Mouse (Mus musculus): ENCODE measurements around the gene Nsd1.
A peak's percentile ranks its signal among the peaks of the same experiment; 100 is the strongest.
"Not testable (repeated sequence)": the region's sequence is repeated elsewhere in the genome, so short reads cannot be mapped to it uniquely, and the experiment has no call there.

Nsd1 gene

GRCm38 (mm10) chr13:55190121-55190868 is 19.3 kb upstream of the Nsd1 start:
- peak; percentile 94 for DNase-seq (ENCODE audit: low spot score)

DNA sequence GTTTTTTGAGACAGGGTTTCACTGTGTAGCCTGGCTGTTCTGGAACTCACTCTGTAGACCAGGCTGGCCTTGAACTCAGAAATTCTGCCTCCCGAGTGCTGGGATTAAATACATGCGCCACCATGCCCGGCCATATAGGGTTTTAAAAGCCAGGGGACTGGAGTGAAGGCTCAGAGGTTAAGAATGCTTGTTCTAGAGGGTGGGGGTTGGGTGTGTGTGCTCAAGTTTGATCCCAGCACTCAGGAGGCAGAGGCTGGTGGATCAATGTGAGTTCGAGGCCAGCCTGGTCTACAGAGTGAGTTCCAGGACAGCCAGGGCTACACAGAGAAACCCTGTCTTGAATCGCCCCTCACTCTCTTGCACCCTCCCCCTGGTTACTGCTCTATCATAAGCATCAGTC is 18.0 kb upstream of the Nsd1 start:
- no peak for DNase-seq (ENCODE audit: low spot score)

- DNase-seq (ENCODE audit: low spot score) = not testable (repeated sequence)
Observed at GRCm38 (mm10) chr13:55202758-55203157, 6.8 kb upstream of the Nsd1 start.

GRCm38 (mm10) chr13:55203740-55204139 is 5.8 kb upstream of the Nsd1 start:
- no peak for DNase-seq (ENCODE audit: low spot score)

DNA sequence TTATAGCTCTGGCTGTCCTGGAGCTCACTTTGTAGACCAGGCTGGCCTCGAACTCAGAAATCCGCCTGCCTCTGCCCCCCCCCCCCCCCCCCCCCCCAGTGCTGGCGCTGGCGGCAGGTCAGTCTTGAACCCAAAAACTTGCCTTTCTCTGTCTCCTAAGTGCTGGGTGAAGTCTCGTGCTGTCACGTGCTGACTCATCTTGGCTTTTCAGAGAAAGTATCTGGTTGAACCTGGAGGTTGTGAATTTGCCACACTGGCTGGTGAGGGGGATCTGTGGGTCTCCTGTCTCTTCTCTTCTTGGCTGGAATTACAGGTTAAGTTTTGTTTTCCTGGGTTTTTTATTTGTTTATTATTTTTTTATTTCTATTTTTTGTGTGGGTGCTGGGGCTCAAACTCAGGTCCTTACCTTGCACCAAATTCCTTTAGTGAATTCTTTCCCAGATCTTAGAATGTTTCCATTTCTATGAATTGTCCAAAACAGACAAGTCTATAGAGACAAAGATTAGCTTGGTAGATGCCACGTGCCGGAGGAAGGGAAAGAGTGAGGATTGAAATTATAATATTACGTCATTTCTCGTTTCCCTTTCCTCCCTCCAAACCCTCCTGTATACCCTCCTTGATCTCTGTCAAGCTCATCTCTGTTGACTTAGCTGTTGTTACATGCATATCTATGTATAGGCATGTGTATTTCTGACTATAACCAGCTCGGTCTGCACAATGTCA is 4.8 kb upstream of the Nsd1 start:
- DNase-seq (ENCODE audit: low spot score) = no peak

GRCm38 (mm10) chr13:55205448-55206205 is 4.0 kb upstream of the Nsd1 start:
- DNase-seq (ENCODE audit: low spot score) = no peak

DNA sequence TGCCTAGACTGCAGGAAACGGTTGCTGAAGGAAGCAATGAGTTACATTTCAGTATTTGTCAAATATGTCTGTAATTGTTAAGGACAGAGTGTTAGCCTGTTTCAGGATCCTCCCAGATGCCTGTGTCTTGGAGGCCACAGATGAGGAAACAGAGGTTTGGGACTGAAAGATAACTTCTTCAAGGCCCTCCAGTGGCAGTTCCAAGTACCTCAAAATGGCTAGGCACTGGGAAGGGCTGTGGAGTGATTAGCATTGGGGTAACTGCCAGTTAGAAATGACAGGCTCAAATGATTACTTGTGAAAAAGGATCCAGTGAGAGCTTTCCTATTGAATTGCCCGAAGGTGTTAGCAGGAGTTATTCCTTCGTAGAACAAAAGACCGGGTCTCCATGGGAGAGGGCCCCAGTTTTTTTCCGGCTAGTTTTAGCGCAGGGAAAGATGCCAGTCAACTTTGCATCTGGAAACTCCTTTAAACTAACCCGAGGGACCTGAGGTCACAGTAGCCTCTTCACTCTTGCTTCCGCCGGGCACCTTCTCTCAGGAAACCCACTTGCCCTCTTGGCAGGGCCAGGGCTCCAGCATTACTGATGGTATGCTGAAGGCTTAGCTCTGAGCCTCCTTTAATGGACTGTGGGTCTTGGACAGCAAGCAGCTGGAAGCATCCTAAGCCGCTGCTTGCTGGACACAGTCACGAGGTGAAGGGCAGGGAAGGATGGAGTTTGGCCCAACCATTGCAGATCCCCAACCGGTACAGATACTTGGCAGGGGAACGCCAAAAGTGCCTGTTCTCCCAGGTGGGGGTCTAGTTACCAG is 539 bp upstream of the Nsd1 start:
- peak; percentile 26 for DNase-seq (ENCODE audit: low spot score)

DNA sequence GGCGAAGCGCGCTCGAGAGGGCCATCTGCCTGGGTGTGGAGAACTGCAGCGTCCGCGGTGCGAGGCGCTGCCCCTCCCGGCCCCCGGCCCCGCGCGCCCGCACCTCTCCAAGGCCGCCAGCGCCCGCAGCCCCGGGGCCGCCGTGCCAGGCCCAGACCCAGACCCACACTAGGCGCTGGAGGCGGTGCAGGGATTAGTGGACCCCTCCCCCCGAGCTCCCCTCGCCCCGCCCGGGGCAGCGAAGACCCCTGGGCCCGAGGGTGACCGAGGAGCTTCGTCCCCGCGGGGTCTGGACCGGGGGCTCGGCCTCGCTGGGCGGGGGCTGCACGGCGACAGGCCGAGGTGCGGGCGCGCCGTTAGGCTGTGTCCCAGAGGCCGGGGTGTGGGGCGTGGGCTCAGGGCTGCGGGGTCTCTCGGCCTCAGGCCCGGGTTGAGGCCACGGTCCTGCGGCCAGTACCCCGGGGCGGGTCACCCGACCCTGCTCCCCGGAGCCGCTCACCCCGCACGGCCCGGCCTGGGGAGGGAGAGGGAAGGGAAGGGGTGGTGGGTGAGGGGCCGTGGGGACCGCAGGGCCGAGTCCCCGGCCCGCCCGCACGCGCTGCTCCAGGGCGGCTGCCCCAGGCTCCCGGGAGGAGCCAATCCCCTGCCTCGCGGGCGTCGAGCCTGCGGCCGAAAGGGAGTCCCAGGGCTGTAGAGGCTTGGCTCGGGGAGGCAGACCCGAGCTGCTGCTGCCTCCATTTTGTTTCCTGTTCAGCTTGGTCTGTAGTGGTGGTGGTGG is 800 bp downstream of the Nsd1 start:
- DNase-seq (ENCODE audit: low spot score) = peak; percentile 78

DNA sequence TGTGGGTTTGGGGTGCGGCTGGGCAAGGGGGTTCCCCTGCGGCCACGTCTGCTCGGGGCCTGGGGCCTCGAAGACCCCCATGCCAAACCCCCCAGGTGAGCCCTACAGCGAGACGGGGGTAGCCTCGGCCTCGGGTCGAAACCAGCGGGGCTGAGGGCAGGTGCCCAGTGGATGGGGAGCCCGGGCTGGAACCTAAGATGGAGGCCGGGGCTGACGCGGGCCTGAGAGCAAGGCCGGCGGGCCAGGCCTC is 1.3 kb downstream of the Nsd1 start:
- no peak for DNase-seq (ENCODE audit: low spot score)

DNA sequence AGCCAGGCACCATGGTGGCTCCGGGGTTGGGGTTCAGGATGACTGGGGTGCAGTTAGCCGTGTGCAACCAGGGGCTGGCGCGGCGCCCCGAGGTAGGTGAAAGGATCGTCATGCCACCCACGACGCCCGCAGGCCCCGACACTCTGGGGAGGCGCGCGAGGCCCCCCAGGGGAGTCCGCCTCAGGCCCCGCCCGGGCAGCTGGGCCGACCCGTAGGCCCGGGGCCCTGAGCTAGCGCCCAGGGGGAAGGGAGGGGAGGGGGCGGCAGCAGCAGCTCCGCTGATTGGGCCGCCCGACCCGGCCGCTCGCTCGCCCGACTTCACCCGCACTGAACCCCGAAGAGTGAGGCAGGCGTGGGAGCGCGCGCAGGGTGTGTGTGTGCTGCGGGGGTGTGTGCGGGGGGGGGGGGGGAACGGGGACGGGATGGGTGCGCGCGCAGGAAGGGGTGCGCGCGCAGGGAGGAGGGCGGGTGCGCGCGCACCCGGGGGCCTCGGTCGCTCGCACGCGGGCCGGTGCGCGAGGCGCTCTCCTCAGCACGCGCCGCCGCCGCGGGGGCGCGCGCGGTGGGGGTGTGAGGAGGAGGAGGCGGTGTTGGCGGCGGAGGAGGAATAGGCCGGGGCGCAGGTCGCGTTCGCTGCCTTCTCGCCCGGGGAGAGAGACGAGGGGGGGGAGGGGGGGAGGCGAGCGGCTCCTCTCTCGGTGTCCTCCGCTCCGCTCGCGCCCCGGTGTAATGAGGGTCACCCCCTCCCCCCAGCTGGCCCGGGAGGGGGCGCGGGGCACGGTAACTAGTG is 1.8 kb downstream of the Nsd1 start:
- DNase-seq (ENCODE audit: low spot score) = peak; percentile 88

DNA sequence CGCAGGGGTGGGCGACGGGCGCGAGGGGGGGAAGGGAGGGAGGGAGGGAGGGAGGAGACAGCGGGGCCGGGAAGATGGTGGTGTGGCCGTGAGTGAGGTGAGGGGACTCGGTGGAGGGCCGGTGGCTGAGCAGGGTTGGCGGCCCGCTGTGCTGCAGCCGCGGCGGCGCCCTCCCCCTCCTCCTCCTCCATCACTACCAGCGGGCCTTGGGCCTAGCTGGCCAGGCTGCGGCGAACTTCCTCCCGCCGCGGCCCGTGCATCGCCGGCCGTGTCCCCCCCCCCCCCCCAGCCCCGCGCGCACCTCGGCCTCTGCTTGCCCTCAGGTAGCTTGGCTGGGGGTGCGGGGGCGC is 2.4 kb downstream of the Nsd1 start:
- DNase-seq (ENCODE audit: low spot score) = peak; percentile 75

- DNase-seq (ENCODE audit: low spot score) = peak; percentile 71
Observed at GRCm38 (mm10) chr13:55212361-55213137, 3.0 kb downstream of the Nsd1 start.

DNA sequence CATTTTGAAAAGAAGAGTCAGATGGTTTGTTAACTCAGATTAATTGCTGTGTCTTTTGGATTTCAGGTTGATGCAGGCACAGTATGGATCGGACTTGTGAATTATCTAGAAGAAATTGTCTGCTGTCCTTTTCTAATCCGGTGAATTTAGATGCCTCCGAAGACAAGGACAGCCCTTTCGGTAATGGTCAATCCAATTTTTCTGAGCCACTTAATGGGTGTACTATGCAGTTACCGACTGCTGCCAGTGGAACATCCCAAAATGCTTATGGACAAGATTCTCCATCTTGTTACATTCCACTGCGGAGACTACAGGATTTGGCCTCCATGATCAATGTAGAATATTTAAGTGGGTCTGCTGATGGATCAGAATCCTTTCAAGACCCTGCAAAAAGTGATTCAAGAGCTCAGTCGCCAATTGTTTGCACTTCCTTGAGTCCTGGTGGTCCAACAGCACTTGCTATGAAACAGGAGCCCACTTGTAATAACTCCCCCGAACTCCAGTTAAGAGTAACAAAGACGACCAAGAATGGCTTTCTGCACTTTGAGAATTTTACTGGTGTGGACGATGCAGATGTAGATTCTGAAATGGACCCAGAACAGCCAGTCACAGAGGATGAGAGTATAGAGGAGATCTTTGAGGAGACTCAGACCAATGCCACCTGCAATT is 3.7 kb downstream of the Nsd1 start:
- no peak for DNase-seq (ENCODE audit: low spot score)

DNA sequence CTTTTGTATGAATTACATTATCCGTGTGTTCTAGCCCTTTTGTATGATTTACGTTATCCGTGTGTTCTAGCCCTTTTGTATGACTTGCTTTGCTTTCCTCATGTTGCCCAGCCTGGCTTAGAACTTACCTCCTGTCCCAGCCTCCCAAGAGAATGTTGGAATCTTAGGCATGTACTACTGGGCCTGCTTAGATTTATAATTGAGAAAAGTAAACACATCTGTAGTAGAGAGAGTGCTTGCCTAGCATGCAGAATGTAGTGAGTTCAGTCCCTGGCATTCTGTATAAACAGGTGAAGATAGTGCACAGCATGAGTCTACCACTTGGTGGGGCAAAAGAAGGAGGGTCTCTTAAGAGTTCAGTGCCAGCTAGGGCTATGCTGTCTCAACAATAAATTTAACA is 14.8 kb downstream of the Nsd1 start:
- DNase-seq (ENCODE audit: low spot score) = no peak

DNA sequence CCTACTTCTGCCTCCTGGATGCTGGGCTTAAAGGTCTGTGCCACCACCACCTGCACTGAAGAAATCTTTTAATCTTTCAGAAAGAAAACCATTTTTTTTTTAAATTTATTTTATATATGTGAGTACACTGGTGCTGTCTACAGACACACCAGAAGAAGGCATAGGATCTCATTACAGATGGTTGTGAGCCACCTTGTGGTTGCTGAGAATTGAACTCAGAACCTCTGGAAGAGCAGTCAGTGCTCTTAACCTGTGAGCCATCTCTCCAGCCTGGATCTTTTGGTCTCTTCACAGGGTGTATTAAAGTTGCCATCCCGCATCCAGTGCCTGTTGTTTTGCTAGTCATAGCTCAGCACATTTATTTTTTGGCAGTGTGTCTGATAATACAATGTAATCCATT is 21.1 kb downstream of the Nsd1 start:
- DNase-seq (ENCODE audit: low spot score) = no peak

GRCm38 (mm10) chr13:55243205-55243604 is 33.6 kb downstream of the Nsd1 start:
- DNase-seq (ENCODE audit: low spot score) = no peak

- no peak for DNase-seq (ENCODE audit: low spot score)
Observed at GRCm38 (mm10) chr13:55247293-55248030, 37.9 kb downstream of the Nsd1 start.

DNA sequence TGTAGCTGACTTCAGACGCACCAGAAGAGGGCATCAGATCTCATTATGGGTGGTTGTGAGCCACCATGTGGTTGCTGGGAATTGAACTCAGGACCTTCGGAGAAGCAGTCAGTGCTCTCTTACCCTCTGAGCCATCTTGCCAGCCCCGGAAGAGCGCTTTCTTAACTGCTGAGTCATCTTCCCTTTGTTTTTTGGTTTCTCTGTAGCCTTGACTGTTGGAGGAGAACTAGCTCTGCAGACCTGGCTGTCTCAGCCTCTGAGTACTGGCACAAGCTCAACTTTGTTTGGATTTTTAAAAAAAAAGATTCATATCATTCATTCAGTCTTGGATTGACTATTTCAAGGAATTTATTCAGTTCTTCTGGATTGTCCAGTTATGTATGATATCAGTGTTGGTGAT is 39.7 kb downstream of the Nsd1 start:
- DNase-seq (ENCODE audit: low spot score) = no peak

DNA sequence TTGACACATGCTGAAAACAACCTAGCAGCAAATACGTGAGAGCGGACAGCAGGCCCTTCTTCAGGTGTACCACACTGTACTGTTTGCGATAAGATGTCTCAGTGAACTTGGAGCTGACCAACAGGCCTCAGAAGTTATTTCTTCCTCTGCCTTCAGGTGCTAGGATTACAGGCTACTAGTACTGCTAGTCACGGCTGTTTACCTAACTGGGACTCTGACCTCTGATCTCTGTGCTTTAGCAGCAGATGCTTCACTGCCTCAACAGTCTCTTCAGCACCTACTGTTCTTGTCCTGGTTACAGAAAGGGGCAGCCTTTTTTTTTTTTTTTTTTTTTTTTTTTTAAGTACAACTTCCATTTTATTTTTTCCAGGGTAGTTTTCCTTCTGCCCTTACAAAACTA is 43.2 kb downstream of the Nsd1 start:
- no peak for DNase-seq (ENCODE audit: low spot score)

All from retina, embryonic 14.5 days (tissue).